Mouse (Mus musculus) spleen, postnatal 4 days (tissue): Measurements from ENCODE around the gene Abhd5.

Source experiments
- DNase-seq, 2 experiments: peaks; one replicate each; pipeline ENCODE4 v3.0.0; 2022; ENCODE audit warnings: low spot score in 2 of 2

Gene Abhd5

DNA sequence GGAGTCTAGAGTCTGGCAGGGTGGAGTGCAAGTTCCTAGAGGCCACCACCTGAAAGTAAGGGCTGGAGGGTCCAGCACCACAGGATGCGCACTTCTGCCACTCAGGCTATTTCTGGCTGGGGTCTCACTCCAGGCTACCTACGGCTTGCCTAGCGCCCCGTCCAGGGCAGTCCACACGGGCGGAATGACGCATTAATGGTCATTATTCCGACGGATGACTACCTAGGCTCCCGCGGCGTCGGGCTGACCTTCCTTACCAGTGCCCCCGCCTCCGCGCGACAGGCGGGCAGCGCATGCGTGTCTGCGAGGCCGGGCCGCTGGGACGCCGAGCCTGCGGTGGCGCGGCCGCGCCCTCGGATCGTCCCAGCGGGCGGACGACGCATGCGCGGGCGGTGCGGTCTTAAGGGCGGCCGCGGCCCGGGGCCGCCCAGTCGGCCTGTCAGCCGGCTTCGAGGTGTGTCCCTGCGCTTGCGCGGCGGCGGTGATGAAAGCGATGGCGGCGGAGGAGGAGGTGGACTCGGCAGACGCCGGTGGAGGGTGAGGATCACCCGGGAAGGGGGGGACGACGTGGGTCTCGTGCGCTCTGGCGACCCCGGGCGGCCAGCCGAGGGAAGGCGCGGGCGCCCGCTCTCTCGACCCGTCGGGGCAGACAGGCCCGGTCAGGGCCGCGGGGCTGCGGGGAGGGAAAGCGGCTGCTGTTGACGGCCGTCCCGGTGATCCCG, at the start of gene Abhd5:
TSS of gene Abhd5 (plus strand) at position 306 of the 722 bp plus-strand sequence.
- DNase-seq: peak; percentile 96 to 99

DNA sequence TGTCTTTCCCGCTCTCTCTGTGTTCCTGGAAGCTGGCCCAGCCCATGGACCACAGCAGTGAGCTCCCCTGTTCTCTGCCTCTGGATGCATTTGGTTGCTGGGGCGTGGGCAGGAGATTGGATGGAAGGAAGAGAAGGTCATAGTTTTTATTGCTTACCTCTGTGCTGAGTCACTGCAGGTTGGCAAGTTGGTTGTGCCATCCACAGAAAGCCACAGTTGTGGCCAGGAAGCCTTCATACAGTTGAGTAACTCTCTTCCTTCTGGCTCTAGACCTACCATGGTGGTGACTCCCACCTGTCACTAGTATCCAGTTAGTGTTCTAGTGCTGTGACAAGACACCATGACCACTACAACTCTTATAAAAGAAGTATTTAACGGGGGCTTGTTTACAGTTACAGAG, 46.1 kb upstream of the Abhd5 start:
- no peak for DNase-seq

DNA sequence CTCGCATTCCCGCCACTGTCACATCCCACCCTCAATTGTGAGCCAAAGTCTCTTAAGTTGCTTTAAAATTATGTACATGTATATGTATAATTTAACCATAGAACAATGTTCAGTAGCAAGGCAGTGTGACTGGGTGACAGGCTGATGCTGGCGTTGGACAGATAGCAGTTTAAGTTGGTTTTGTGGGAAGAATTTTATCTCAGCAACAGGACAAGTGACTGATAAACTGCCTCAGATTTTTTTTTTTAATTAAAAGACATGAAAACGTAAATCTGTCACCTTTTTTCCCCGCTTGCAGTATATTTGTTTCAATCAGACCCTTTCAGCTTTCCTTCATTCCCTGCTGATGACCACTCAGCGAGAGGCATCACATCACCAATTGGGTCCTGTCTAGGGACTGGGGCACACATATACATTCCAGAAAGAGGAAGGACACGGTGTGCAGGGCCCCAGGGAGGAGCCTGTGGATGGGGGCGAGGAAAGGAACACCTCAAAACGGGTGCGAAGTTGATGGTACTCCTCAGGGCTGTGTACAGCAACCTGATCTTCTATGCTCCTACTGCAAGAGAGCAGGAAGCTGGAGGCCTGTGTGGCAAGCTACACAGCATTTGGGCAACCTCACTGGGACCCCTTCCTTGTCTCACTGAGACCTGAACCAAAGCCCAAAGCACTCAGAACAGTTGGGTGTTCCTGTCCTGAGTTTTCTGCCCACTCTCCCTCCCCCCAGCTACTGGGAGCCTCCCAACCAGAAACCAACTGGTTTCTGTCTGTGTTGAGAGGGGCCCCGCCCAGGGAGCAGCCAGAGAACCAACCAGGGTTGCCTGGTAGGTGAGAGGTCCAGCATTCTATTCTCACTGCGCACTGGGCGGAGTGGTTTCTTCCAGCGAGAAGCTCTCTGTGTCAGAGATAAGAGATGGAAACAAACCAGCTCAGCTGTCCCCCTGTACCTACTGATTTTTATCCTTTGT, 42.1 kb upstream of the Abhd5 start:
- peak in 1 of 2 experiments; percentile 62 for DNase-seq

DNA sequence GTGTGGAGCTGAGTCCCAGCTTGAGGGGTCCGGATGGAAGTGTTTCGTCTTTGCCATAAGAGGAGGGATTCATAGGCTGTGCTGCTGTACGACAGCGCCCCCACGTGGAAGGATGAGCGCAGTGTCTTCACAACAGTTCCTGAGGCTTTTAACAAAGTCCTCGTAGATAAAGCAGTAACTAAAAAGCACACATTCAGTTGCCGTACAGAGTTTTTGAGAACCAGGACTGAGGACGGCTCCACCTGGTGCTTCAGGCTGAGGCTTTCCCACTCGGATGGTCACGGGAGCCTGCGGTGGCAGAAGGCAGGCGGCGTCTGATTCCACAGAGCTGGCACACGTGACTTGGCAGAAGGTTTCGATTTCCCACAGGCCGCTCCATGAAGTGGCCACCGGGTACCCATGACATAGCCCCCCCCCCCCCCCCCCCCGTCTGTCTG, 40.8 kb upstream of the Abhd5 start:
- peak; percentile 74 to 92 for DNase-seq

DNA sequence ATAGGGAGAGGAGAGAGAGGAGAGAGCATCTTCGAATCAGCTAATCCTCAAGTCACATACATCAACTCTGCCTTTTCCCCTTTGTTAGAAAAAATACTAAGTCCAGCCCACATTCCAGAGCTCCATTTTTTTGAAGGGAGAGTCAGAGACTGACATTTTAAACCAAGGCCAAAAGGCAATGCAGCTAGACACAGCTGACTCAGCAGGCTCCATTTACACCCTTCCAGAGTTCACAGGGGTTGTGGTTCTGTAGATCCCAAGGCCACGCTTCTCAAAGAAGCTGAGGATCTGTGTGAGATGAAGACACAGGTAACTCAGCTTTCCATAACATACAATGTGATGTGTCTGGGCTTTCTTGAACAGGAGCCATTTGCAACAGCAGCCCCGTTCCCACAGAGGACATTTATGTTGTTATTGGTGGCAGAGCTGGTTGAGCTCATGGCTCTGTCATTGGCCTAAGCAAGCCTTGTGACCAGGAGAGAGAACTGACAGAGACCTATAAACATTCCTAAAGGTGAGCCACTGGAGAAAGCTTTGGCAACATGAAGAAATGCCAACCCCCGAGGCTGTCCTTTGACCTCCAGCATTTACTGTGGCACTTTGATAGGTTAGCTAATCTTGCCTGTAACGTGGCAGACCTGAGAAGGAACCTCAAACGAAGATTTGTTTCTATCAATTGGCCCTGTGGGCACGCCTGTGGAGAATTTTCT, 40.2 kb upstream of the Abhd5 start:
- DNase-seq: peak in 1 of 2 experiments; percentile 52

DNA sequence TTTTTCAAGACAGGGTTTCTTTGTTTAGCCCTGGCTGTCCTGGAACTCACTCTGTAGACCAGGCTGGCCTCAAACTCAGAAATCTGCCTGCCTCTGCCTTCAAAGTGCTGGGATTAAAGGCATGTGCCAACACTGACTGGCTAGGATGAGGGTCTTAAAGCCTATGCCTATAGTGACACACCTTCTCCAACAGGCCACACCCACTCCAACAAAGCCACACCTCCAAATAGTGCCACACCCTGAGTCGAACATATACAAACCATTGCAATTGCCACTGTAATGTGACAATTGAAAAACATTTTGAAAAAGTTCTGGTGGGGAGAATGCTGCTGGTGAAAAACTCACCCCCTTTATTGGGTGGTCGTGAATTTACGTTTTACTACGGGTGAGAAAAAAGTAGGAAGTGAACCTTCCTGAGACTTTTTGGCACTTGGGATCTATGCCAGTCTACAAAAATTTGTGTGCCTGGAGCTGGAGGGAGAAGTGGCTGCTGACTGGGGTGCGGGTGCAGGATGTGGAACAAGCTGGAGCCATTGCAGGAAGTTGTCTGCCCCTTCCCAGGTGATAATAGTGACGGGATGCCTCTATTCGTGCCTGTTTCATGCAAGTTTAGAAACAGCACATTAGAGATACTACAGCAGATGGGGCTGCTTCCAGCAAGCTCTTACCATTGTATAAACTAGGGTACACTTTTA, 39.0 kb upstream of the Abhd5 start:
- peak in 1 of 2 experiments; percentile 55 for DNase-seq

DNA sequence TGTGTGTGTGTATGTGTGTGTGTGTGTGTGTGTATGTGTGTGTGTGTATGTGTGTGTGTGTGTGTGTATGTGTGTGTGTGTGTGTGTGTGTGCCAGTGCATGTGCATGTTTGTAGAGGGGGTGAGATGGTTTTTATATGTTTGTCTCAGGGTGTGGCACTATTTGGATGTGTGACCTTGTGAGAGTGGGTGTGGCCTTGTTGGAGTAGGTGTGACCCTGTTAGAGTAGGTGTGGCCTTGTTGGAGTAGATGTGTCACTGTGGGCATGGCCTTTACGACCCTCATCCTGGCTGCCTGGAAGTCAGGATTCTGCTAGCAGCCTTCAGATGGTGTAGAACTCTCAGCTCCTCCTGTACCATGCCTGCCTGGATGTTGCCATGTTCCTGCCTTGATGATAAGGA, 38.3 kb upstream of the Abhd5 start:
- peak in 1 of 2 experiments; percentile 48 for DNase-seq

DNA sequence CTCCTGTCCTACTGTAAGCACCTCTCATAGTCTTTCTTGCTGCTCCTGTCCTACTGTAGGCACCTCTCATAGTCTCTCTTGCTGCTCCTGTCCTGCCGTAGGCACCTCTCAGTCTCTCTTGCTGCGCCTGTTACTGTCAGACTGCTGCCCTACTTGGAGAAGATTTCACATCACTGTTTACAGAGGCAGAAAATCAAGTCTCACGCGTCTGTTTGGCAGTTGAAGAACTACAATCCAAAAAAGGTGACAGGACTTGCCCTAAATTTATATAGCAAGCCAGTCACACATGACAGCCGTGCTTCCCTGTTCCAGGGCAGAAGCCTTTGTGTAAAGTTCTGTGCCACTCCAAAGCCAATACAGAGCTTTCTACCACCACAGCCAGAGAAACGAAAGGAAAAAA, 37.0 kb upstream of the Abhd5 start:
- DNase-seq: peak in 1 of 2 experiments; percentile 28

DNA sequence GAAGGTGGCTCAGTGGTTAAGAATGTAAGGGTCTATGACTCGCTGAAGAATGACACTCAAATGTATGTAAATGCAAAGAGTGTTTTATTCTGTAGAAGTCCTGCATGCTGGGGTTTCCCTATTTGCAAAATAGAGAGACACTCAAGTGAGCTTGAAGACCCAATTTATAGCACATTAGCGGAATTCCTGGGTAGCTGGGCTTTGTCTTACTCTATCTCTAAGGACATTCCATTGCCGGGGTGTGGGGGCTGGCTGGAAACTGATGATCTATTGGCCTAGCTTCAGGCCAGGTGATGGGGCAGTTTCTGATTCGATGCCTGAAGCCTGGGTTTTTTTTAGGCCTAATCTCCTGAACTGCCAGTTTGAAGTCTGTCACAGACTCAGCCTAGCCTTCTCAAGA, 36.5 kb upstream of the Abhd5 start:
- DNase-seq: peak in 1 of 2 experiments; percentile 30

DNA sequence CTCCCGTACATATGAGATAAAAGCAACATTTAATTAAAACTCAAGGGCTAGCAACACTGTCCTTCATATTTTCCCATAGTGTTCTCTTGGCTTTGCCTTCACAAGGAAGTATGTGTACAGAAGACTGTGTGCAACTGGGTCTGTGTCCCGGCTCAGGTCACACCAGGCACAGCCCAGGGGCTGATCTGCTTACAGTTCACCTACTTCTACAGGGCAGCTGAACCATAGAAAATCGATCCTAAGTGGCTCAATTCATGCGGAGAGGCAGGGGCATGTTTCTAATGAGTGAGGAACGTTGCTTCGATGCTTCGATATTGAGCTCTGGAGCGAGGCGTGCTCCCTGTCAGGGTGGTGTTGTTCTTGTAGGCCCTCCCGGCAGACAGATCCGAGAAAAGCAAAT, 35.9 kb upstream of the Abhd5 start:
- DNase-seq: peak in 1 of 2 experiments; percentile 47

DNA sequence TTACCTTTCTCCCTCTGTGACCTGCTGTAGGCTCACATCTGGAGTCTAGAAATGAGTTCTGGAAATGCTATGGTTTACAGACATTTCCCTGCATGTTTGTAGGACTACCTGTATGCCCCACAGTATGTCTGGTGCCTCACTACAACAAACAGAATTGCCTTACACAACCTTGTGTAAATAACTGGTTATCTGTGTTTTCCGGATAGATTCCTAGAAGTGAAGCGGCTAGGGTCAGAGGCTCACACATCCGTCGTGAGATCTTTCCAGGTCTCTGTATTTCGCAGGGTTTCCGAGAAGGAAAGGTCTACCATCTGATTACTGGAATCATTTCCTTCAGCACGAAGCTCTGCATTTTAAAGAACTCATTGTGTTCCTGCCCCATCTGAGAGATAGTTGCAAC, 34.8 kb upstream of the Abhd5 start:
- peak in 1 of 2 experiments; percentile 26 for DNase-seq

DNA sequence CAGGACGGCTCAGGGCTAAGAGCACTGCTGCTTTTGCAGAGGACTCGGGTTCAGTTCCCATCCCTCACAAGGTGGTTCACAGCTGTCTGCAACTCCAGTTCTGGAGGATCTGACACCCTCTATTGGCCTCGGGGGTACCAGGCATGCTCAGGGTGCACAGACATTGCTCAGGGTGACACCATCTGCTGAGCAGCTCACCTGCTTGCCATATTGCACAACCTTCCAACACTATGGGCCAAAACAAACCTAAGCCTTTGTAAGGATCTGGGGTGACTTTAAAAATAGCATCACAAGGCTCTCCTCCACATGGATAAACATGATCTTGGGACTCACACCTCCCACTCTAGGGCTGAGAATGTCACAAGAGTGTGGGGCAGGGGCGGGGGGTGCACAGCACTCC, 30.8 kb upstream of the Abhd5 start:
- DNase-seq: peak in 1 of 2 experiments; percentile 55

DNA sequence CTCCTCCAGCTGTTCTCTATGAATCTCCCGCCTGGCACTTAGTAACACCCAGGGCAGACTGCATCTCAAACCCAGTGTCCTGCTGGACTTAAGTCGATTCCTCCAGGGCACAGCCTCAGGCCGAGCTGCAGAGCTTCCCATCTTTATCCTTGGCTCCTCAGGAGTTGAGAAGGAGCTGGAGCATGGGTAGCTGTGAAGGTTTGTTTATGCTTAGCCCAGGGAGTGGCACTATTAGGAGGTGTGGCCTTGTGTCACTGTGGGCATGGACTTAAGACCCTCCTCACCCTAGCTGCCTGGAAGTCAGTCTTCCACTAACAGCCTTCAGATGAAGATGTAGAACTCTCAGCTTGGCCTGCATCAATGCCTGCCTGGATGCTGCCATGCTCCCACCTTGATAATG, 29.1 kb upstream of the Abhd5 start:
- DNase-seq: peak in 1 of 2 experiments; percentile 49

DNA sequence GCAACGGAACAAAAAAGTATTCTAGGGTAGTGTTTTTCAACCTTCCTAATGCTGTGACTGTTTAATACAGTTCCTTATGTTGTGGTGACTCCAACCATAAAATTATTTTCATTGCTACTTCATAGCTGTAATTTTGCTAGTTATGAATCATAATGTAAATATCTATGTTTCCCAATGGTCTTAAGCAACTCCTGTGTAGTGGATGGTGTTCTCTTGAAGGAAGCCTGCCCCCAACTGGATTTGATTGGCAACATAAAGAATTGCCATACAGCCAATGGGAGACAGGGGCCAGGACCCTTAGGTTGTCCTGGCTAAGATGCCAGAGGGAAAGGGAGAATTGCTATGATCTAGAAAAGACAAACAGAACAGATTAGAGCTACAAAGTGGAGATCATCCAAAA, 25.4 kb upstream of the Abhd5 start:
- peak in 1 of 2 experiments; percentile 28 for DNase-seq

DNA sequence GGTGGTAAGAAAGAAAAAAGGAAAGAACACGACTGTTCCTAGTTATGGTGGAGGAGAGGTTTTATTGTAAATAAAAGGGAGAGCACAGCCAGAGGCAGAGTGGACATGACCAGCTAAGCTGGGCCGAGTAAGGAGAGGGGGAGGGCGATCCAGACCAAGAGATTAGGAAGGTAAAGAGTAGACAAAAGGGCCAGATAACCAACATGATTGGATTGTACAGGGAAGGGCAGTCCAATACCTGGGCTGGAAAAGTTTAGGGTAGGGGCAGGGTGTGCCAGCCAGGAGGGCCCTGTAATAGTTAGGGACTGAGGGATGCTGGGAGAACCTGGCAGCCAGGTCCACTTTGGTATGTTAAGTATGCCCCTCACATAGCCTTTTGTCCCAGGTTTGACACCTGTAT, 23.2 kb upstream of the Abhd5 start:
- DNase-seq: no peak

DNA sequence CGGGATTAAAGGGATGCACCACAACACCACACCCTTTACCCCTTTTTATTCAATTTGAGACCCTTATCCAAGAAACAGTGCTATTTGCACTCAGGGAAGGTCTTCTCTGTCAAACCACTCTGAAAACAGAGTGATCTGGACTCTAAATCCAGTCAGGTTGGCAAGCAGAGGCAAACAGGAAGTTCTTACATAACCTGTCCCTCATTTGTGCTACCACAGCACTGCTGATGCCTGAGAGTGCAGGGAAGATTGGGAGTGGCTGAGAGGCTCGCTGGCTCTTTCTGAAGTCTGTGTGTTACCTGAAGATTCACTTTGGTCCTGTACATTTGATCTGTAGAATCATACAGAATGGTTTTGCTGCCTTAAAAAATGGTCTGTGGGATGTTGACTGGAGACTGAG, 14.7 kb upstream of the Abhd5 start:
- peak in 1 of 2 experiments; percentile 52 for DNase-seq

DNA sequence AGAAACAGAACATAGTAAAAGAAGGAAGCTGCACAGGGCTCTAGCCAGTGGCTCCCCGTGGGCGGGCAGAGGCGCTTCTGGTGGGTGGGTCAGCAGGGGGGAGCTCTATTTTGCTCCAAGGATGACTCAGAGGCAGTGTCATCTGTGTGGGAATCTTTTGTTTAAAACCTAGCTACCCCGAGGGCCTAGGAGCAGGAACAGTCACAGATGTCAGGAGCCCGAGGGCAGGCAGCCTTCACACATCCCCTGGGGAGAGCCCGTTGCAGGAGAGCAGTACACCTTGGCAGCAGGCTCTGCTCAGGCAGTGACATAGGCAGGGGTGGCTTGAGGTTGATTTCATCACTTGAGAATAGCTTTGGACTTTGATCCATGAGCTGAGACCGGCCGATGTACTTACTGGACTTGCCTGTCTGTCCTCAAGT, 13.9 kb upstream of the Abhd5 start:
- peak in 1 of 2 experiments; percentile 65 for DNase-seq

DNA sequence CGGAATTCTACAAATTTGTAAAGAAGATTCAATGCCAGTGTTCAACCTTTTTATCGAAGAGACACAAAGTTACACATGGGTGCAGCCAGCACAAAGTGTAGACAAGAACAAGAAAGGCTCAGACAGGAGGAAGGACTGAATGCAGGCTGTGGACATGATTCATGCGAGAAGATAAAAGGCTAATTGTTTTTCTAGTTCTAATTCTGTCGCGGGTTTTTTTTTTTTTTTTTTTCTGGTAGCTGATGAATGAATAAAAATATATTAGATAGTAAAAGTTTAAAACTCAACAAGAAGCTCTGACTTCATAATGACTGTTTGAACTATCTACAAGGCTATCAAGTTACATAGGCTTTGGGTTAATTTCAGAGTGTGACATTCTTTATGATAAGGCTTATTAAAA, 11.4 kb upstream of the Abhd5 start:
- no peak for DNase-seq

DNA sequence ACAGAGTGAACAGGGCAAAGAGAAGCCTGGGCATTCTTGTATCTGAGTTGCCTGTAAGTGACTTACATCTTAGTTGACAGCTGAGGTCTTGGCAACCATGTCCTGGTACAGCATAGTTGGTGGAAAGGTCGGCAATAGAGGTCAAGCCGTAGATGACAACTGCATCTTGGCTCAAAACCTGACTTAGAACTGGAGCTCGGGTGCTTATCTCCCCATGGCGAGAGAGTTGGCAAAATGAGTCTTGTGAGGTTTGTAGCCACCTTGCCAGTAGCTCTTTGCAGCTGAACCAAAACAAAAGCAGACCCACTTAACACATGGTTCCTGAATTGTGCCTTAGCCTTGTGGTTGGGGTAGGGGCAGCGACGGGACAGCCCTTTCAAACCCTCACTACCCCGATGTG, 8.0 kb upstream of the Abhd5 start:
- peak in 1 of 2 experiments; percentile 44 for DNase-seq

DNA sequence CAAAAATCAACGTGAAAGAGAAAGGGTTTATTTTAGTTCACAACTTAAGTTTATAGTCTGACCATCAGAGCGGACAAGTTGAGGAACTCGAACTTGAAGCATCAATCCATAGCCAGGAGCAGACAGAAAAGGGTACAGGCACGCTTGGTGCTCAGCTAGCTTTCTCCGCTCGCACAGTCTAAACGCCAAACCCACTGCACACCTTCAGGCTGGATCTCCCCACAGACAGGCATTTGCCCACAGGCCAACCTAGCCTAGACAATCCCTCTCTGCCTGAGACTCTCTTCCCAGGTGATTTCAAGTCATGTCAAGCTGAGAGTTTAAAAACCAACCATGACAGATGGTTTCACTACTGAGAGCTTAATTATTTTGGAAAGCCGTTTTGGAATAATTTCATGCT, 6.8 kb upstream of the Abhd5 start:
- DNase-seq: peak in 1 of 2 experiments; percentile 53

DNA sequence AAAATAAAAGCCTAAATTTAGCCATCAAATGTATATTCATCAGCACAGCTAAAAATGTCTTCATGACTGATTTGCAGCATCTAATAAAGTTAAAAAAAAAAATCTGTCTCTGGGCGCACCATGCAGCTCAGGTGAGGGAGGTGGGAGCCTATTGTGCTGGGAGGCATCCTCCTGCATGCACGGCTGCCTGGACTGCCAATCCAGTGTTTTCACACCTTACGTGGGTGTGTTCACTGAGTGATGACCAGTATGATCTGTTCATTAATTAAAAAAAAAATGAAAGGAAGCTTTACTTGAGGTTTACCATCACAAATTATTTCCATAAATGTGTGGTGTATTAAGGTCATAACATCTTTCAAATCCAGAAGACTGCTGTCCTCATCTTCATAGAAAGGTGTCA, 6.1 kb upstream of the Abhd5 start:
- DNase-seq: peak in 1 of 2 experiments; percentile 54
